Mouse (Mus musculus) liver, embryonic 14.5 days (tissue): ENCODE measurements around the gene Gabrr2. TPM values are rescaled to one million over a fixed set of nuclear protein-coding genes. Genes with fewer than 3 reads are reported as not detected.
A peak's percentile ranks its signal among the peaks of the same experiment; 100 is the strongest.

ENCODE experiments used
- ATAC-seq: fragments of 200-750 bp; cut with Nextera tagmentation; 2 replicates; pipeline ENCODE4 v1.8.0; 2017; ENCODE audit warnings: moderate number of reproducible peaks, mild to moderate bottlenecking, moderate library complexity; ENCODE audit not compliant: insufficient read depth
- DNase-seq, 3 experiments: peaks; one replicate each; pipeline ENCODE4 v3.0.0-alpha.2; 2012 to 2013; ENCODE audit warnings: low read depth in 3 of 3, low spot score in 3 of 3
- H3K27ac ChIP-seq: fragments of 300-500 bp; sonication (generic); 2 replicates; pipeline ENCODE4 v1.5.1; 2014; ENCODE audit warnings: moderate library complexity, mild to moderate bottlenecking, control low read depth, inconsistent platforms
- H3K27me3 ChIP-seq: fragments of 300-500 bp; sonication (generic); 2 replicates; pipeline ENCODE4 v1.6.1; 2014; ENCODE audit warnings: mild to moderate bottlenecking, low read length, moderate library complexity; ENCODE audit not compliant: control insufficient read depth, insufficient read depth
- H3K36me3 ChIP-seq: fragments of 300-500 bp; sonication (generic); replicated peaks from 2 replicates; pipeline ENCODE4 v1.6.1; 2014; ENCODE audit warnings: low read depth; ENCODE audit not compliant: control insufficient read depth, insufficient read depth
- H3K4me1 ChIP-seq, 2 experiments: fragments of 200-500 bp in 1 of 2; fragments of 300-500 bp in 1 of 2; sonication (generic) in 1 of 2; replicated peaks; 2 replicates each; pipeline ENCODE4 v1.6.1; 2012 to 2014; ENCODE audit warnings: antibody characterized with exemption in 1 of 2, inconsistent platforms in 1 of 2, low read length in 1 of 2; ENCODE audit not compliant: control insufficient read depth in 2 of 2, insufficient read depth in 2 of 2
- H3K4me2 ChIP-seq: fragments of 300-500 bp; sonication (generic); 2 replicates; pipeline ENCODE4 v1.6.1; 2014; ENCODE audit warnings: low read depth, mild to moderate bottlenecking, control low read depth, moderate library complexity
- H3K4me3 ChIP-seq, 2 experiments: fragments of 200-500 bp in 1 of 2; fragments of 300-500 bp in 1 of 2; sonication (generic) in 1 of 2; 2 replicates each; pipeline ENCODE4 v1.5.1; 2012 to 2014; ENCODE audit warnings: low read depth in 2 of 2, low read length in 2 of 2, mild to moderate bottlenecking in 2 of 2, control low read depth in 1 of 2, inconsistent platforms in 1 of 2, moderate library complexity in 1 of 2; ENCODE audit not compliant: insufficient read depth in 1 of 2
- H3K9ac ChIP-seq: fragments of 300-500 bp; sonication (generic); replicated peaks from 2 replicates; pipeline ENCODE4 v1.6.1; 2014; ENCODE audit warnings: mild to moderate bottlenecking, control low read depth, moderate library complexity
- H3K9me3 ChIP-seq: fragments of 300-500 bp; sonication (generic); 2 replicates; pipeline ENCODE4 v1.6.1; 2016; ENCODE audit warnings: low read length, mixed read lengths; ENCODE audit not compliant: control insufficient read depth
- CTCF ChIP-seq: IDR thresholded peaks from 2 replicates; pipeline ENCODE4 v1.5.1; 2016; ENCODE audit warnings: antibody characterized with exemption, low read depth, control low read depth
- EP300 ChIP-seq: IDR thresholded peaks from 2 replicates; pipeline ENCODE4 v1.6.1; 2016; ENCODE audit warnings: antibody characterized with exemption, low read depth
- WGBS: fragments of 180-500 bp; shearing (Covaris S2); extraction: QIAGEN DNeasy Blood & Tissue Kit; methylation state at CpG from one replicate; pipeline ENCODE4 v1.1.7; 2014; ENCODE audit not compliant: insufficient replicate concordance; 5-methylcytosine and 5-hydroxymethylcytosine counted together
- polyA plus RNA-seq, 2 experiments: library from polyadenylated mRNA; depleted of rRNA in 1 of 2; stranded (reverse) in 1 of 2; unstranded in 1 of 2; fragments of >200 nt; fragmentation: Nextera tagmentation in 1 of 2; extraction: Ambion mirVana in 1 of 2; gene quantifications; 2 replicates each; pipeline versions ENCODE4 v1.2.1 to v1.2.3; 2012 to 2014

Gene Gabrr2
- polyA plus RNA-seq, 2 experiments = 0.06 TPM; not detected in 1

DNA sequence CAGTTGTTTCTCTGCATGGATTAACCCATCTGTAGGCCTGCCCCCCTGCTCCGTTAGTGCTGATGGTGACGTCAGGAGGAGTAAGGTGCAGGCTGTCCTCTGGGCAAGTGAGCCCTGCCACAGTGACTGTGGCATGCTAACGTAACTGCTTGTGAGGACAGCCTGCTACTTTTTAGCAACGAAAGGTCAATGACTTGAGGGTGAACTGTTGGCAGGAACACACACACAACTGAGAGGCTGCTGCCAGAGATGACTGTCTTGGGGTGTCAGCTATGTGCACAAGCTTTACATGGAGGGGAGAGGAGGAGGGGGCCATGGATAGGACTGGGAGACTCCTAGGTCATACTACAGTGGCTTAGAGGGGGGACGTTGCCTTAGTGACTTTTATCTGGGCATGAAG, 12.1 kb downstream of the Gabrr2 start:
- H3K9me3 ChIP-seq = no peaks in the 10 kb centered on the region
- H3K27me3 ChIP-seq = no peaks in the 10 kb centered on the region
- no peak for DNase-seq
- no peaks in the 10 kb centered on the region for H3K36me3 ChIP-seq
- no peak overlapping the region for H3K9ac ChIP-seq
- ATAC-seq = no peak
- H3K4me1 ChIP-seq = peaks cover 8 to 14% of the 10 kb centered on the region in 2 experiments
- 57% methylated on average over 5 of the region's 5 CpGs for WGBS
- no peak for TF ChIP-seq EP300
- no peak for TF ChIP-seq CTCF
- no peak overlapping the region for H3K27ac ChIP-seq
- no peak overlapping the region for H3K4me3 ChIP-seq
- H3K4me2 ChIP-seq = no peak overlapping the region

DNA sequence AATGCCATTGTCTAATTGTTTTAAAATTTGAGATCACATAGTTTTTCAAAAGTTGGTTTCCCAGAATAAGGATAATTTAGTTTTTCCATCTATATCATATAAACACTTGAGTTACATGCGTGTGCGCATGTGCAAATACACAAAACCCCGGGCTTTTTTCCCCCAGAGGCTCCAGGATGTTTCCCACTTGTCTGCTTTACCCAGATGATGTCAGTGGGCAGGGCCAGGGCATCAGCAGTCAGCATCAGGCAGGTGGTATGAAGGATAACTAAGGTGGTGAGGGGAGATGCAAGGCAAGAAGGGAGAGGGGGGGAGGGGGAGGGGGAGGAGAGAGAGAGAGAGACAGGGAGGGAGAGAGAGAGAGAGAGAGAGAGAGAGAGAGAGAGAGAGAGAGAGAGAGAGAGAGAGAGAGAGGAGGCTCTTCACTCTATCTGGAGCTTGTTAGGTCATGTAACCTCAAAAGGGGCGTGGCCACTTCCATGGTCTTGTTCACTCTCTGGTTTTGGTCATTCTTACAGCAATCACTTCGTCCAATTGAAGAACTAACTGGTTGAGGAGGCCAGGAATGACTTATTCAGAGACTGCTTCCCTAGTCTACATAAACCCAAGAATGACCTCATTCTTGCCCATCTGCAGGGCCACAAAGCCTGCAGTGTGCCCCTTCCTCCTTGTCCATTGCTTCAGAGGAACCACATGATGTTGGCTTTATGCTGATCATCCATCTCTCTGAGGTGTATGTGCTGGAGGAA, 13.2 kb downstream of the Gabrr2 start:
- Histone ChIP-seq H3K27ac (no peak overlapping the region), H3K27me3 (no peaks in the 10 kb centered on the region), H3K4me1 (peaks cover 8 to 14% of the 10 kb centered on the region in 2 experiments), H3K9me3 (no peaks in the 10 kb centered on the region), H3K9ac (no peak overlapping the region), H3K36me3 (no peaks in the 10 kb centered on the region), H3K4me3 (no peak overlapping the region), H3K4me2 (no peak overlapping the region)
- ATAC-seq (no peak), DNase-seq (peak in 1 of 3 experiments; percentile 6)
- WGBS = 58% methylated on average over 5 of the region's 5 CpGs
- TF ChIP-seq CTCF = no peak
- TF ChIP-seq EP300 = no peak

DNA sequence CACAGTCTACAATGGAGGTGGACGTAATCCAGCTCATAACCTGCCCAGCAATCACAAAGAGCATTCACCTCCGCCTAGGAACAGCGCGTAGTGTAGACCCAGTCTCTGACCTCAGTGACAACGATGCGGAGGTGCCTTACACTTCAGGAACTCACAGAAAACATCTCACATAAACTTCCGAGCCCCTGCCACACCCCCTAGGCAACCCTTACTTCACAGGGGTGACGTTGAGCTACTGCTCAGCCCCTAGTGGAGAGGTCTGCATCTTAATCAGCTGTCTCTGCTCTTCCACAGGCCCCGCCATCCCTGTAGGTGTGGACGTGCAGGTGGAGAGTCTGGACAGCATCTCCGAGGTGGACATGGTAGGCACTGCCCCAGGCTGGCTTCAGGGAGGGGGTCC, 14.4 kb downstream of the Gabrr2 start:
- Histone ChIP-seq H3K4me2 (no peak overlapping the region), H3K36me3 (no peaks in the 10 kb centered on the region), H3K27ac (no peak overlapping the region), H3K4me3 (no peak overlapping the region), H3K4me1 (peaks cover 8 to 10% of the 10 kb centered on the region in 2 experiments), H3K27me3 (no peaks in the 10 kb centered on the region), H3K9ac (no peak overlapping the region), H3K9me3 (no peaks in the 10 kb centered on the region)
- TF ChIP-seq CTCF (no peak), EP300 (no peak)
- ATAC-seq (no peak), DNase-seq (no peak)
- 67% methylated on average over 11 of the region's 11 CpGs for WGBS

GRCm38 (mm10) chr4:33077724-33078123, 14.9 kb downstream of the Gabrr2 start:
- H3K4me3 ChIP-seq = no peak overlapping the region
- no peak overlapping the region for H3K4me2 ChIP-seq
- no peak overlapping the region for H3K27ac ChIP-seq
- no peak for DNase-seq
- no peak for ATAC-seq
- H3K4me1 ChIP-seq = peaks cover 3 to 5% of the 10 kb centered on the region in 2 experiments; a peak in 3 of 4 replicates
- no peak for TF ChIP-seq CTCF
- no peak overlapping the region for H3K9ac ChIP-seq
- no peaks in the 10 kb centered on the region for H3K27me3 ChIP-seq
- 35% methylated on average over 8 of the region's 8 CpGs for WGBS
- no peaks in the 10 kb centered on the region for H3K9me3 ChIP-seq
- no peaks in the 10 kb centered on the region for H3K36me3 ChIP-seq

DNA sequence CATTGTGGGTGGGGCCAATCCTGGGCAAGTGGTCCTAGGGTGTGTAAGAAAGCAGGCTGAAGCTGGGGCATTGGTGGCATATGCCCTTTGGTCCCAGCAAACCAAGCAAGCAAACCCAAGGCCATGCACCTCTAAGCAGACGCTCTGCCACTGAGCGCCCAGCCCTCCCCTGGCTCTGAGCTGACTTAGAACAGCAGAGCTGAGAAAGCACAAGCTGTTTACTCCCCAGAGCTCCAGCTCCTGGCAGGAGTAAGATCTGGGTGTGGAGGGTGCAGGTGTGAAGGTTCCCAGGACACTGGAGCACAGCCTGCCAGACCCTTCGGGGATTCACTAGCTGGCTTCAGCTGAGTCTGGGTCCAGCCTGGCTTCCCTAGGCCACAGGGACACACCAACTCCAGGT, 15.7 kb downstream of the Gabrr2 start:
- no peak overlapping the region for H3K4me2 ChIP-seq
- no peak for ATAC-seq
- no peak overlapping the region for H3K4me3 ChIP-seq
- H3K4me1 ChIP-seq = no peaks in the 10 kb centered on the region
- no peak overlapping the region for H3K27ac ChIP-seq
- TF ChIP-seq EP300 (no peak), CTCF (no peak)
- H3K36me3 ChIP-seq = no peaks in the 10 kb centered on the region
- H3K9ac ChIP-seq = no peak overlapping the region
- H3K9me3 ChIP-seq = no peaks in the 10 kb centered on the region
- H3K27me3 ChIP-seq = no peaks in the 10 kb centered on the region
- 72% methylated on average over 3 of the region's 3 CpGs for WGBS
- no peak for DNase-seq
